Mouse (Mus musculus): ENCODE data around the gene Dixdc1.

DNA sequence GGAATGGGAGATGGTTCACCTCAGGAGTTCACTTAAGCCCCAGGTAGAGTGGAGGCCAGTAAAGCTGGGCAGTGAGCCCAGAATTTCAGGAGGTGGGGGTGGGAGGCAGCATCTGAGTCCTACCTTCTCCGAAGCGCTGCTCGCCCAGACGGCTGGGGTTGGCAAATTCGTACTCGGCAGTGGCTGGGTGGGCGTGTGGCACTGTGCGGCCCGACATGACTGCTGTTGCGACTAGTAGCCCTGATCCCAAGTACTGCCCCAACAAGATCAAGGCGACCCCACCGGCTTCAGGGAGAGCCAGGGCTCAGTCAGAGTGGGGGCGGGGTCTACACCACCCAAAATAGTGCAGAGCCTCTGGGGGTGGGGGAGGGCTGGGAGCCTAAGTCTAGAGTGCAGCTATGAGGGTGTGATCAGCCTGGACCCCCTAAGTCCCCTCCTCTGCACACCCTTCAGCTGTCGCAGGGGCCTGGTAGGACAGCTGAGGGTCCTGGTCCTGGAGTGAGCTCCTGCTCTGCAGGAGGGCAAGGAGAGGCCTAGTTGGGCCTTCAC, 12.8 kb upstream of the Dixdc1 start, which contains the start of gene Hspb2:
- TF ChIP-seq POLR2A (IDR thresholded peaks at IDR 0.05; ENCODE audit: low read depth, low read length) (no peak), CTCF (IDR thresholded peaks at IDR 0.05; ENCODE audit: borderline replicate concordance, insufficient read depth, low read length) (no peak)
